Mouse (Mus musculus) spleen, adult 2 months (tissue): ENCODE results near the gene Mesp1.

Experiments used
- CTCF ChIP-seq: fragments of 200-500 bp; IDR thresholded peaks from 2 replicates; pipeline ENCODE4 v1.5.1; 2011; ENCODE audit warnings: mild to moderate bottlenecking, inconsistent platforms; ENCODE audit not compliant: insufficient read depth, insufficient read length, insufficient replicate concordance; ENCODE audit errors: extremely low read depth
- POLR2A ChIP-seq: fragments of 200-500 bp; IDR thresholded peaks from 2 replicates; pipeline ENCODE4 v1.6.1; 2011; ENCODE audit warnings: low read depth, low read length, inconsistent platforms

GRCm38 (mm10) chr7:79818321-79818720 is 24.7 kb upstream of the Mesp1 start:
- TF ChIP-seq CTCF (no peak), POLR2A (no peak)
